Mouse (Mus musculus): Measurements from ENCODE around the gene Gpr174.
"Not testable (repeated sequence)": the region's sequence is repeated elsewhere in the genome, so short reads cannot be mapped to it uniquely, and the experiment has no call there.

The Gpr174 gene

GRCm38 (mm10) chrX:107255486-107256227, at the start of gene Gpr174:
Gene Gpr174, plus strand, starts transcription at chrX:107255878.
- DNase-seq (ENCODE audit: low read depth): peak; percentile 31

GRCm38 (mm10) chrX:107217577-107218090, 38.0 kb upstream of the Gpr174 start:
- peak; percentile 32 for DNase-seq (ENCODE audit: low read depth)

DNA sequence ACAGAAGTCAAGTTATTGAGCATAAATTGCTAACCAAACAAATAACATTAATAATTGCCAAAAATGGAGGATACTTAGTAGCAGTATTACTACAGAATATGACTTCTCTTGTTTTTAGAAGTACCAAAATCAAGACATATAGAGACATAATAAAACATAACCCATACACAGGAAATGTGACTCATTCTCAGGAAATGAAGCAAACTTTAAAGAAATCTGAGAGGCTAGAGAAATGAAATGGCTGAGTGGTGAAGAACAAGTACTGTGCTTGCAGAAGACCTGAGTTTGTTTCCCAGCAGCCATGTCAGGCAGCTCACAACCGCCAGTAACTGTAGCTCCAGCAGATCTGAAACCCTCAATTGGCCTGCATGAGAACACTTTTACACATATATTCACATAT, 30.8 kb upstream of the Gpr174 start:
- peak; percentile 72 for DNase-seq (ENCODE audit: low read depth)

DNA sequence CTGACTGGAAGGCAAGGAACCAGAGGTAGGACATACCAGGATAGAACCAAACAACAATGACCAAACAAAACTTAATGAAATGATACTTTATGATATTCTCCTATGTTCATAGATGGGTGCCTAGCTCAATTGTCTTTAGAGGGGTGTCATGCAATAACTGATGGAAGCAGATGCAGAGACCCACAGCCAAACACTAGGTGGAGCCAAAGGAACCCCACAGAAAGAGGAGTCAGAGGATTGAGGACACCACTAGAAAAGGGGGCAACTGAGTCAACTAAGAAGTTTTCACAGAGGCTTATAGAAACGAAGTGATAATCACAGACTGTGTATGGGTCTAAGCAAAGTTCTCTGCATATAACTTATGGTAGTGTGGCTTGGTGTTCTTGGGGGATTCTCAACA, 24.5 kb upstream of the Gpr174 start:
- no peak for DNase-seq (ENCODE audit: low read depth)

DNA sequence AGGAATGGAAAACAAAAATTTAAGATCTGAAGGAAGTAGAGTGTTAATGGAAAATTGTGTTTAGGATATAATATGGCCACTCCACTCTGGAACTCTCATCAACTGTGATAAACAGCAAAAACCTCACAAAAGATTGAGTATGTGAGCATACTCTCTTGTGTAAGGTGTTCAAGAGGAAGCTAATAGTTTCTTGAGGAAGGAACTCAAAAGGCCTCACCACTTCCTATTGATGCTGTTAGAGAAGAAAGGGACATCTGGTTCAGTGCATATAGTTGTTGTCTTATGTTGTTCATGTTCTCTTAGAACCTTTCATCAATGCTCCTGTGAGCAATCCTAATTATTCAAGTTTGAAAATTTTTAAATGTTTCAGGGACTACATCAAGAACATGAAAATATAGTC, 21.0 kb upstream of the Gpr174 start:
- peak; percentile 42 for DNase-seq (ENCODE audit: low read depth)

- peak; percentile 60 for DNase-seq (ENCODE audit: low read depth)
Measured at GRCm38 (mm10) chrX:107236461-107236860, 19.2 kb upstream of the Gpr174 start.

DNA sequence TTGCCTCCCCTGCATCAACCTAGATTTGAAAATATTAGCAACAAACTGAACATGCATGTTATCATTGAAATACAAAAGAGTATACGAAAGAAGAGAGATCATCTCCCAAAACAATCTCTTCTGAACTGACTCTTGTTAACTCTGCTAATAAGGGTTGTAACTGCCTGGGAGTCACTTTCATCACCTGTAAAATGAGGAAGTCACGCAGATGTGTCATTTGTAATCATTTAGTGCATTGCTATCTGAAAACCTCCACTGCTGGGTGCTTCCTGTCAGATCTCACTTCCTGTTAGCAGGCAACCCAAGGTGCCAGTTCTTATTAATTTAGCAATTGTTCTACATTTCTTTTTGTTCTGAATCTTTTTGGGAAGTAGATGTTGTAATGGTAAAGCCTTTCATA, 5.3 kb upstream of the Gpr174 start:
- DNase-seq (ENCODE audit: low read depth): peak; percentile 88

GRCm38 (mm10) chrX:107264619-107265018, 8.9 kb downstream of the Gpr174 start:
- DNase-seq (ENCODE audit: low read depth): no peak

- no peak for DNase-seq (ENCODE audit: low read depth)
Measured at GRCm38 (mm10) chrX:107277606-107278005, 21.9 kb downstream of the Gpr174 start.

GRCm38 (mm10) chrX:107284211-107284610, 28.5 kb downstream of the Gpr174 start:
- DNase-seq (ENCODE audit: low read depth): no peak

- DNase-seq (ENCODE audit: low read depth): not testable (repeated sequence)
Measured at GRCm38 (mm10) chrX:107297861-107298260, 42.2 kb downstream of the Gpr174 start.

DNA sequence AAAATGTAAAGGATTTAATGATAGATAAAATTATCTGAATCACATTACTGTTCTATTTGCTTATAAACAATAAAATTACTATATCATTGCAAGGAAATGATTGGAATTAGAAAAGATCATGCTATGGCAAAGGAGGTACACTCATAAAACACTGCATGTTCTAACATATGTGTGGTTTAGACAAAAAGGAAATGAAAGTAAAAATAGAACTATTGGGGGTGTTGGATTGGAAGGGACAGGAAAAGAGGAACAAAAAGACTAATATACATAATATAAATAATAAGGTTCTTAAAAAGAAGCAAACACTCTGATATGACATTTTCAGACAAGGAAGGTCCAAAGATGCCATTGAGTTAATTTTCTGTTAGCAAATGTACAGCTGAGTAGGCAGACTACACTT, 43.1 kb downstream of the Gpr174 start:
- peak; percentile 7 for DNase-seq (ENCODE audit: low read depth)

- DNase-seq (ENCODE audit: low read depth): peak; percentile 40
Measured at GRCm38 (mm10) chrX:107306492-107306891, 50.8 kb downstream of the Gpr174 start.

DNA sequence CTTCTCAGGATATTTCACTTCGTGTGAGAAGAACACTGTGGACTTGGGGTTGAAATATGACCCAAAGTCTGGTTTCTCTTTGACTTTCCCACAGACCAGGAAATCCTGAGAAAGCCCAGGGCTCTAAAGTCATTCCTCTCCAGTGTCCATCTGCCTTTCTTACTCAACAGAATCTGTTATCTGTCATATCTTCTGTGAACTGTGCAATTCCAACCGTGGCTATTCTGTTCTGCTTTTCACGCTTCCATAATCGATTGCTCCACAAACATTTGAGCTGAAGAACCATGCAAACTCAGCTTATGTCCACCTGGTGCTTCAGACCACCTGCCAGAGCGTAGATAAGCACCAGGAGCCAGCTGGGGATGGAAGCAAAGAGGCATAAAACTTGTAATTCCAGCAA, 56.9 kb downstream of the Gpr174 start:
- DNase-seq (ENCODE audit: low read depth): peak; percentile 59

- DNase-seq (ENCODE audit: low read depth): peak; percentile 14
Measured at GRCm38 (mm10) chrX:107325697-107326381, 70.2 kb downstream of the Gpr174 start.

DNA sequence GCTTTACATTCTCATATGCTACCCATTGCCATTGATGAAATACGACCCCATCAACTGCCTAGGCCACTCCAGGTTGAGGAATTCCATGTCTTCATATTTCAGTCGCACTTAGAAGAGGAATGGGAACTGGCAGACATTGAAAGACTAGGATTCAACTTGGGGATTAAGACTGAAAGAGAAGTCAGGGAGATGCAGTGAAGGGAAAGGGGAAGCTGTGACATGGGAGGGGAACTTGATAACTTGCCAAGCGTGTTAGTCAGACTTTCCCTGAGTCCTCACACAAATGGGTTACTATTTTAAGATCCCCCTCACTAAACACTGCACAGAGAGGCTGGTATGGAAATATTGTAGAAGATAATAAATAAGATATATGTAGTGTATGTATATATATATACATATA, 74.2 kb downstream of the Gpr174 start:
- peak; percentile 89 for DNase-seq (ENCODE audit: low read depth)

DNA sequence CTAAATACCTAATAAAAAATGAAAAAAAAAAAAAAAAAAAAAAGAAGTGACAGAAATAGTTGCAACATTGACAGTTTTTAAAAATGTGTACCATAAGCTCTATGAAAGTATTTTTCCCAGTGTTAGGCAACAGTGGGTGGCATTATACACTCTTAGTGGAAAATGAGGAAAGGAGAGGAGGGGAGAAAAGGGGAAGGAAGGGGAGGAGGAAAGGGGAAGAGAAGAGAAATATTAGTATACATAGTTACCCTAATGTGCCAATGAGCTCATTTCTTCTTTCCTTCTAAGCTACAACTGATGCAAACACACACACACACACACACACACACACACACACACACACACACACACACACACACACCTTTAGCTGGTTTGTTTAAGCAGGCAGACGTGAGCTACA, 80.9 kb downstream of the Gpr174 start:
- no peak for DNase-seq (ENCODE audit: low read depth)

- peak; percentile 66 for DNase-seq (ENCODE audit: low read depth)
Measured at GRCm38 (mm10) chrX:107341980-107342379, 86.3 kb downstream of the Gpr174 start.

Measured in 416B (cell line).